Mouse (Mus musculus) retina, postnatal 7 days (tissue): ENCODE measurements around the gene Mthfd2.

ENCODE experiments used
- DNase-seq: peaks from one replicate; pipeline ENCODE4 v3.0.0-alpha.2; 2012; ENCODE audit warnings: low read depth, low spot score

Gene Mthfd2

GRCm38 (mm10) chr6:83341387-83341786, 15.7 kb upstream of the Mthfd2 start:
- DNase-seq: no peak

- no peak for DNase-seq
Measured at GRCm38 (mm10) chr6:83327591-83328190, 2.0 kb upstream of the Mthfd2 start.

DNA sequence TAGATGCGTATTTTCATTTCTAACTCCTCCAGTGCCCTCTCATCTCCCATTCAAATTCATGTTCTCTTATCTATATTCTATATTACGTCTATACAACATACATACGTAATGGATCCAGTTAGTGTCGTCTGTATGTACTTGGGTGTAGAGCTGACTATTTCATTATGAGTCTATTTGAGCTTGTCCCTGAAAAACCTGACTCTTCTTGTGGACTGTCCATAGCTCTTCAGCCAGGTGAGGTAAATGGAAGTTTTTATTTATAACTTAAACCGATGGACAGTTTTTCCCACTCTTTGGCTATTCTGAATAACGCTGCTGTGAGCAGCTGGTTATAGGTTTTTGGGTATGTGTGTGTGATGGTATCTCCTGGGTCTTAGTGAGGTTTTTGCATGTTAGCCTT, 1.1 kb upstream of the Mthfd2 start:
- DNase-seq: no peak

GRCm38 (mm10) chr6:83326394-83326736, 657 bp upstream of the Mthfd2 start:
- DNase-seq: no peak

DNA sequence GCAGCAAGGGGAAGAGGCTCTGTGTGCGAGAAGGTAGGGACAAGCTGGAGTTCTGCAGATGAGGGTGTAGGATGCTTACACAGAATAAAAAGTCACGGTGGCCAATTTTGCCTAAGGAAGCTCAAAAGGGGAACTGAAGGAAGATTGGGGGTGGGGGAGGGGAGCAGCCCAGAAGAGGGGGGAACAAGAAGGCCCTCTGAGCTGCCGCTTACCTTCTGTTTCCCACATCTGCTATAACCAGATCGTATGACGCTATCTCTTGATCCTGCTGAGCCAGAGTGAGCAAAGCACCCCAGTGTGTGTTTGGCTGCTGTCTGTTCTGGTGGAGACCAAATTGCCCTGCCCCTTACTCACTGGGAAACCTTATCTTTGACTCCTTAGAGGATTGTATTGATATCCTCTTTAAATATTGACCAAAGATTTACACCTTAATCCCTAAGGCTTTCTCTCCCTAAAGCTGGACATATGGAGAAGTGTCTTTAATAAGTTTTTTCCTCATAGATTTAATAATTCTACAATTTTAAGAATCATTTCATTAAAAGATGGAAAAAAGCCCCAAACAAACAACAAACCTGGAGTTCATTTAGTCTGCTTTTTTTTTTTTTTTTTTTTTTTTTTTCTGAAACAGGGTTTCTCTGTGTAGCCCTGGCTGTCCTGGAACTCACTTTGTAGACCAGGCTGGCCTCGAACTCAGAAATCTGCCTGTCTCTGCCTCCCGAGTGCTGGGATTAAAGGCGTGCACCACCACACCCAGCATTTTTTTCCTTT, 1.9 kb downstream of the Mthfd2 start:
- no peak for DNase-seq

- DNase-seq: no peak
Measured at GRCm38 (mm10) chr6:83322794-83323193, 2.9 kb downstream of the Mthfd2 start.

GRCm38 (mm10) chr6:83321927-83322326, 3.8 kb downstream of the Mthfd2 start:
- no peak for DNase-seq

GRCm38 (mm10) chr6:83317108-83317741, 8.5 kb downstream of the Mthfd2 start:
- peak; percentile 86 for DNase-seq

DNA sequence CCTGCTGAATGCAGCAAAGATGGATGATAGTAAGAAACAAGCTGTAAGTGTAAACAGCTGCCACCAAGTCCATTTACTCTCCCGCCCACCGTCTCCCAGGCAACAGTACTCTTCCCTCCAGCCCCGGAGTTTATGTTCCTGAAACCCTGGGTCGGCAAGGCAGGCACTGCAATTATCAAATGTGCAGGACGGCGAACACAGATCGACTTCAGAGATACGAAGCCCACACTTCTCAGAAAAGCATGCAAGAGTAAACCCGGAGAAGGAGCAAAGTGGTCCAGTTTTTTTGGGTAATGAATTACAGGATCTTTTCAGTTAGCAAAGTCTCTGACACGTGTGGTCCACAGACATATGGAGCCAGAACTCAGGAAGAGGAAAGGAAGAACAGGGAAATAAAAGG, 9.7 kb downstream of the Mthfd2 start:
- DNase-seq: no peak

GRCm38 (mm10) chr6:83315293-83315692, 10.4 kb downstream of the Mthfd2 start:
- DNase-seq: no peak

- DNase-seq: no peak
Measured at GRCm38 (mm10) chr6:83312514-83312913, 13.2 kb downstream of the Mthfd2 start.

DNA sequence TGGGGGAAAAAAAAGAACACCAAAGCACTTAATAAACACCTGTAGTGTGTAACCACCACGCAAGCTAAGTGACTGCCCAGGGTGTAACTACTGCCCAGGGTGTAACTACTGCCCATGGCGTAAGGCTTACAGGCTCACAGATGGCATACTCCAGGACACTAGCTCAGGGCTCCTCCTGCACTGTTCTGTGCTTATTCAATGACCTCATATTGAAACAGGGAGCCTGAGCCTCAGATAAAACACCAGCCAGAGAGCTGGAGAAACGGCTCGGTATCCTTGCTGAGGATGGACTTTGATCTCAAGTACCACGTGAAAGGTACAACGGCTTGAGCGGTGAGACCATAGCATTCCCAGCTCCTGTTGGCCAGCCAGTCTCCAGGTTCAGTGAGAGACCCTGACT, 13.7 kb downstream of the Mthfd2 start:
- no peak for DNase-seq

GRCm38 (mm10) chr6:83311206-83311605, 14.5 kb downstream of the Mthfd2 start:
- no peak for DNase-seq

GRCm38 (mm10) chr6:83309017-83309416, 16.7 kb downstream of the Mthfd2 start:
- no peak for DNase-seq

- DNase-seq: no peak
Measured at GRCm38 (mm10) chr6:83302264-83302663, 23.4 kb downstream of the Mthfd2 start.

DNA sequence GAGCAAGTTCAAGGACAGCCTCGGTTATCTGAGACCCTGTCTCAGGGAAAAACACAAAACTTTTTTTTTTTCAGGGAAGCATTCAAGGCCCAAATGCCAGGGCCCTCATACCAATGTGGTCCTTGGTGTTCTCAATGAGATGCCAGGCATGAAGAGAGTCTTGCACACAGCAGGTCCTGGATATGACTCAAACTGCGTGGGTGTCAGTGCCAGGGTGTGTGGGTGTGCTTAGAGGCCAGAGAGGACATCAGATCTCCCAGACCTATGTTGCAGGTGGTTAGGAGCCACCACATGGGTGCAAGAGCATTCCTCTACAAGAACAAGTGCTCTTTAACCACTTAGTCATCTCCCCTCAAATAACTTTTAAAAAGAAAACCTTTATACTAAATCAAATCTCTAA, 24.4 kb downstream of the Mthfd2 start:
- no peak for DNase-seq

DNA sequence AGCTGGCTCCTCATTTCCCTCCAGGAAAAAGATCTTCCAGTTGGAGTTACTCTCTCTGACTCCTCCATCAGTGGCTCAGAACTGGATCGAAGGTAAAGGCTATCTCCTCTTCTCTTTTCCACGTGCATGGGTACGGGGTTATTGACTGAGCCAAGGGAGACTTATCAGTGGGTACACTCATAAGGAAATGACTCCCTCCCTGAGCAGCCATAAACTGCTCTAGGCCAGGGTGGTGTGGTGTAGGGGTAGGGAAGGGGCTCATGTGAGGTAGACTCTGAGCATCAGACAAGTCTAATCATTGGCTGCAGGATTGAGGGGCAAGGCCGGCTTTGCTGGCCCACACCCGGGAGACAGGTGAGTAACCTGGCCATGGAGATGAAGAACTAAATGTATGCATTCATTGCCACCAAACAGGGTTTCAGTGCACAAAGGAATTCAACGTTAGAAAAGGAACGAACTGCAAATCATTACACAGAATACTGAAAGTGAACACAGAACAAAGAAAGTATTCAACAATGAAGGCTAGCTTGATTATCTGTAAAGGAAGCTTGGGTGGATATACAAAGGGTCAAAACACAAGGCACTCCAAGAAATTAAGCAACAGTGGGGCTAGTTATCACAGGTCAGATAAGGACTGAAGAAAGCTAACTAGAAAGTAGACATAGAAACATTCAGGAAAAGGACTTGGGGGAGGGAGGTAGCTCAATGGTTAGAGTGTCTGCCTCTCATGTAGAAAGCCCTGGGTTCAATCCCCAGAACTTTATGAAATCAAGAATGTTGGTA, 25.1 kb downstream of the Mthfd2 start:
- no peak for DNase-seq

GRCm38 (mm10) chr6:83280256-83280955, 45.3 kb downstream of the Mthfd2 start:
- DNase-seq: no peak

- DNase-seq: no peak
Measured at GRCm38 (mm10) chr6:83278881-83279280, 46.8 kb downstream of the Mthfd2 start.

DNA sequence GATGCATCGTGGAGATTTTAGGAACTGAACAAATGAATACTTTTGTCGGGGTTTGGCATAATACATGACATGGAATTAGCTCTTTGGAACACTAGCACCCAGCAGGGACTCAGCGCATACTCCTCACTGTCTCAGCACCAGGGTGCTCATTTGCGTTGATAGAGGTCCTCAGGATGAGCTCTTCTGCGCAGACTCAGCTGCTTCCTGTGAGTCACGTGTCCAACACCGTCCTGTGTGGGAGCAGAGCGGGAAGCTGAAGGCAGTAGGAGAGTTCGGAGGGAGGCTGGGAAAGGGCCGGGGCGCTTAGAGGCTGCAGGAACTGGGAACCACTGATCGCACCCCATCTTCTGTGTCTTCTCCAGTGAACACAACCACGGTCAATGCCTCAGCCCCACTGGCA, 48.6 kb downstream of the Mthfd2 start:
- DNase-seq: no peak

- DNase-seq: no peak
Measured at GRCm38 (mm10) chr6:83273733-83274132, 52.0 kb downstream of the Mthfd2 start.
